Comparison of ENCODE assay signal across 9 mouse cellular contexts in the genomic region with DNA sequence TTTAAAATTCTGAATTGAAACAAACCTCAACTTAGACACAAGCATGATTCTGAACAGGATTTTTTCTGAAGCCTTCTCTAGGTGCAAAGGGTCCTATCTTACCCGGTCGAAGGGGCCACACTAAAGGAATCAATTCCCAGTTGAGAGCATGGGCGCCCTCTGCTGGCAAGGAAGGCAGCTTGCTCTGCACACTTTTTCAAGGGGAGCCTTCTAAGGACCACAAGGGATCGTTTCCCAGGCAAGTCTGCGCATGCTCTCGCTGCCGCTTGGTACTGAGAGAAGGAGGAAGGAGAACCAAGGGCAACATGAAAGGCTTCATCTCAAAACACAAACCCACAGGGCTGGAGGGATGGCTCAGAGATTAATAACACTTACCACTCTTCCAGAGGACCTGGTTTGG. TPM values are rescaled to one million over a fixed set of nuclear protein-coding genes. Genes with fewer than 3 reads are reported as not detected.
DNase-seq lines count a peak whose midpoint lies in the region; ATAC-seq and TF ChIP-seq lines count a peak whose summit lies in the region.
"Had no signal": no experiment of that assay in that cellular context is flagged by ENCODE, and none has a peak within 500 bp of the region (broad histone marks: within the 10 kb centered on the region; RNA-seq: fewer than 3 reads in every experiment).

No protein-coding gene starts in this region.

- H3K9me3 ChIP-seq in ES-E14 (ENCODE audit: control insufficient read depth, insufficient read depth, low read depth, low read length), result no peaks in the 10 kb centered on the region
- no peaks in the 10 kb centered on the region for H3K9me3 ChIP-seq in limb, embryonic 11.5 days (ENCODE audit: control insufficient read depth, low read length)

- H3K36me3 ChIP-seq in ES-E14 (ENCODE audit: control insufficient read depth, insufficient read depth, low read length, poor library complexity, severe bottlenecking), result peaks cover 9% of the 10 kb centered on the region
- H3K36me3 ChIP-seq in limb, embryonic 11.5 days (ENCODE audit: control insufficient read depth, insufficient read depth, low read length), result peaks cover 2% of the 10 kb centered on the region; the same call in 1 of the 2 replicates

- DNase-seq in 3T3-L1 (ENCODE audit: low read depth, low spot score), result peak; percentile 61
- DNase-seq in ES-E14 (ENCODE audit: low read depth, low spot score), result peak; percentile 93
- DNase-seq in cerebellum, adult 8-10 months, result peak; percentile 27
- peak; percentile 17 to 77 for DNase-seq in frontal cortex, adult 2 months (ENCODE audit: extremely low spot score in 1 of 2, low spot score in 1 of 2)
- peak; percentile 21 for DNase-seq in kidney, adult 9 months
- peak; percentile 88 for DNase-seq in limb, embryonic 11.5 days (ENCODE audit: low spot score)
- peak; percentile 76 for DNase-seq in neural tube, embryonic 10.5 days (ENCODE audit: extremely low spot score, low spot score)

- H3K9ac ChIP-seq in ES-E14 (ENCODE audit: insufficient read depth, low read depth, low read length, poor library complexity, severe bottlenecking), result no peak overlapping the region
- no peak overlapping the region for H3K9ac ChIP-seq in limb, embryonic 11.5 days (ENCODE audit: low read length)

- peaks cover 0 to 4% of the 10 kb centered on the region in 2 experiments; a peak in 1 of 4 replicates for H3K4me1 ChIP-seq in ES-E14 (ENCODE audit: control insufficient read depth in 2 of 2, insufficient read depth in 2 of 2, low read length in 2 of 2, poor library complexity in 1 of 2)
- no peaks in the 10 kb centered on the region for H3K4me1 ChIP-seq in limb, embryonic 11.5 days (ENCODE audit: control insufficient read depth, insufficient read depth, low read length)

- H3K27me3 ChIP-seq in limb, embryonic 11.5 days (ENCODE audit: control insufficient read depth, insufficient read depth, low read length), result no peaks in the 10 kb centered on the region

- H3K4me3 ChIP-seq in ES-E14 (ENCODE audit: insufficient read depth in 1 of 2, low read depth in 1 of 2, low read length in 2 of 2, poor library complexity in 1 of 2, severe bottlenecking in 1 of 2), result no peak overlapping the region
- no peak overlapping the region for H3K4me3 ChIP-seq in limb, embryonic 11.5 days (ENCODE audit: low read depth, low read length)

- in situ Hi-C loops in ES-E14 (cut with MboI; ENCODE audit: low sequenced_read_pairs in 2 of 2, unreplicated experiment in 2 of 2), result loop anchor here in 1 of 2 experiments (10.0 kb wide), 1 partner anchor 117 kb away; no protein-coding TSS in a partner anchor

- 16% methylated on average over 7 of the region's 7 CpGs for WGBS in limb, embryonic 11.5 days

- no peak overlapping the region for H3K27ac ChIP-seq in ES-E14 (ENCODE audit: insufficient read depth, low read depth, low read length, poor library complexity, severe bottlenecking)
- no peak overlapping the region for H3K27ac ChIP-seq in limb, embryonic 11.5 days (replicated peaks; ENCODE audit: low read depth, low read length)

- peak; percentile 39; the same call in 1 of the 2 replicates for ATAC-seq in limb, embryonic 11.5 days (ENCODE audit: insufficient number of reproducible peaks, low FRiP score, low TSS enrichment, low read depth)
- no peak for ATAC-seq in erythroblast, adult 5-6 weeks (replicated peaks; ENCODE audit: low FRiP score, poor library complexity, severe bottlenecking)

- H3K4me2 ChIP-seq in limb, embryonic 11.5 days (ENCODE audit: low read depth, severe bottlenecking), result no peak overlapping the region

TF ChIP-seq in ES-E14, 5 proteins besides CTCF, POLR2A, EP300 and RAD21:
- TF ChIP-seq ZC3H11A (IDR thresholded peaks at IDR 0.05; ENCODE audit: borderline replicate concordance, low read depth, low read length), result peak; percentile 57; the same call in 1 of the 2 replicates
- peak; percentile 58; the same call in 1 of the 2 replicates for TF ChIP-seq ZNF384 (IDR thresholded peaks at IDR 0.05; ENCODE audit: low read depth, low read length)
- TF ChIP-seq HCFC1 (IDR thresholded peaks at IDR 0.05; ENCODE audit: borderline replicate concordance, insufficient read depth, low read length), result no peak
- no peak for TF ChIP-seq CHD2 (IDR thresholded peaks at IDR 0.05; ENCODE audit: low read depth, low read length)

RNA-seq across cellular contexts. Expression of gene Bdkrb1, which starts 8.9 kb away (rescaled TPM):
- total RNA-seq in ES-E14 (2012; rRNA removed), result not detected in 2 replicates
- polyA plus RNA-seq in frontal cortex, adult 2 months (2012; rRNA removed), result not detected in 2 replicates
- polyA plus RNA-seq in limb, embryonic 11.5 days (2014; fragmentation: Nextera tagmentation; extraction: Ambion mirVana), result not detected in 2 replicates
- not detected in 2 replicates for total RNA-seq in erythroblast, adult 5-6 weeks (2015; ENCODE audit: low replicate concordance)
- not detected in 2 replicates for total RNA-seq in erythroblast, adult 5-6 weeks (2017; ENCODE audit: low replicate concordance)
- polyA plus RNA-seq: heart, embryonic 16.5 days had no signal

RNA-seq across cellular contexts. Expression of gene Bdkrb2, which starts 48.7 kb away (rescaled TPM):
- 1.2 and 2.4 TPM in 2 replicates for total RNA-seq in ES-E14 (2012; rRNA removed)
- polyA plus RNA-seq in frontal cortex, adult 2 months (2012; rRNA removed), result 0.19 and 0.32 TPM in 2 replicates
- polyA plus RNA-seq in limb, embryonic 11.5 days (2014; fragmentation: Nextera tagmentation; extraction: Ambion mirVana), result 0.18 and 0.28 TPM in 2 replicates
- not detected in 2 replicates for total RNA-seq in erythroblast, adult 5-6 weeks (2015; ENCODE audit: low replicate concordance)
- not detected in 2 replicates for total RNA-seq in erythroblast, adult 5-6 weeks (2017; ENCODE audit: low replicate concordance)

Comparison
In these comparisons a context has a peak if more than half of its experiments do, and no peak if none do; other contexts are left out.
1. DNase-seq: peak in every context shown above with its lines; median percentile 93 in ES-E14; 88 in limb, embryonic 11.5 days; 76 in neural tube, embryonic 10.5 days; 61 in 3T3-L1; 47 in frontal cortex, adult 2 months; 27 in cerebellum, adult 8-10 months; 21 in kidney, adult 9 months.